Mouse (Mus musculus) G1E-ER4 (cell line): ENCODE results near the gene Edem3. TPM values are rescaled to one million over a fixed set of nuclear protein-coding genes. Genes with fewer than 3 reads are reported as not detected.

Experiments used
- GATA1 ChIP-seq: IDR thresholded peaks from one replicate; pipeline ENCODE4 v1.8.0; 2012; ENCODE audit warnings: low read length, inconsistent platforms
- polyA plus RNA-seq: library from polyadenylated mRNA; stranded (reverse); fragments of >175 nt; gene quantifications from 2 replicates; pipeline ENCODE4 v1.2.3, GENCODE M21; 2012

The Edem3 gene
- polyA plus RNA-seq = 10.3 and 10.5 TPM in 2 replicates

DNA sequence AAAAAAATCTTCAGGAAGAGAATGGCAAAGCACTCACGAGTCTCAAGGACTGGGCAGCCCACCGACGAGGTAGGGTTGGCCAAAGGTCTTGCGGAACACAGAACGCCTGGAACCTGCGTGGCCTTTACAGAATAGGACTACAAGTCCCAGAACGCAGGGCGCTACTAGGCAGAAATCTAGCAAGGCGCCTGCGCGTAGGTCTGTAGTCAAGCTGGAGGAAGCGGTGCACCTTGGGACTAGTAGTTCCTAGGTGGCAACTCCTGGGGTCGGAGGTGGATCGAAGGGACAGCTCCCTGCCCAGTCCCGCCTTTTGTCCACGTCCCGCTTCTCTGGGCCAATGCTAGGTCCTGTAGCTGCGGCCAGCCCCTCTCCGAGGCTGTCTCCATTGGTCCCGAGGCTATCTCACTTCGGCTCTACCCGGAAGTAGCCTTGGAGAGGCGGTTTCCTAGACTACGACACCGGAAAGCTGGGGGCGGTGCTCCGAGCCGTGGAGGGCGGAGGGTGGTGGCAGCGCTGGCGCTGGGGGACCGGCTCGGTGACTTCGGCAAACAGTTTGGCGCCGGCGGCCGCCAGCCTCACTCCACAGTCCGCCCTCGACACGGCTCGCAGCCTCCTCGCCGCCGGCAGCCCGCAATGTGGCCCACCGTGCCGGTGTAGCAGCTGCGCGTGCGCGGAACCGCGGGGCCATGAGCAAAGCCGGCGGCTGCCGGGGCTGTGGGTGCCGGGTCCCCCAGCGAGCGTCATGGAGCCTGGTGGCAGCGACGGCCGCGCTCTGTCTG, at the start of gene Edem3:
Gene Edem3, plus strand, starts transcription at position 491 of the 779 bp plus-strand sequence.
- TF ChIP-seq GATA1 = no peak

GRCm38 (mm10) chr1:151705723-151706396, 49.3 kb upstream of the Edem3 start:
- no peak for TF ChIP-seq GATA1

DNA sequence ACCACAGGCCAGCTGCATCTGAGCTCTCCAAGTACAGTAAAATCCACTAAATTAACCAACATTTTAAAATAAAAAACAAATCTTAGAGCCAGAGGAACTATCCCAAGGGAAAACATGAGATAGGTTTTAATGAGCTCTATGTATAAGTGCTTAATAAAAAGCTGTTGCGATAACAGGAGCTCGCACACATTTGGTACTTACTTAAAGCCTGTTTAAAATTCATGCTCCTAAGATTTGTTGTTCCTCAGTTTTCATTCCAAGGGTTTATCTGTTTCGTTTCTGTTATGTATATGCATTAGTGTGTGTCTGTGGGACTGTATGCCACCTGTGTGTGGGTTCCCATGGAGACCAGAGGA, 48.8 kb upstream of the Edem3 start:
- no peak for TF ChIP-seq GATA1

GRCm38 (mm10) chr1:151708966-151709733, 46.0 kb upstream of the Edem3 start:
- TF ChIP-seq GATA1 = no peak

GRCm38 (mm10) chr1:151709734-151710022, 45.5 kb upstream of the Edem3 start:
- no peak for TF ChIP-seq GATA1

DNA sequence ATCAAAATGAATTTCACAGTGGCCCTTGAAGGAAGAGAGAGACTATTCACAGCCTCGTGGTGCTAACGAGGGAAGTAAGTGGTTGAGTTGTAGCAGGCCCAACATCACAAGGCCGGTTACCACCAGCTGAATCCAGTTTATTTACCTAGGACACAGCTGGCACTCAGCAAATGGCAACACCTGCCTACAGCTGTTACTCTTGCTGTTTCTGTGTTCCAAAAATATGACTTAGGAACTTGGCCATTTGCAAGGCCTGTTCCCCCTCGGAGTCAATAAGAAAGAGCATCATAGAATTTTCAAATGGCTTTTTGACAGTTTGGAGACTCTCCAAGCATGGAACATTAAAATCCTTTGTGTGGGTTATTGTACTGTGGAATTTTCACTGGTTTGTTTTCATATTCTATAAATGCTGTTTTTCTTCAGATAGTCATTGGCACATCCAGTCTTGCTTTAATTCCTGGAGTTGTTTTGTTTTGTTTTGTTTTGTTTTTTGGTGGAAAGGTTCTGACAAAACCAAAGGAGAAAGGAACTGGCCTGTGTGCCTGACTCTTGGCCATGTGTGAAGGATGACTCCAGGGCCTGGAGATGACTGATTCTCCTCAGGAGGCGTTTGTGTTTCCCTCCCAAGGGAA, 44.6 kb upstream of the Edem3 start:
- no peak for TF ChIP-seq GATA1

DNA sequence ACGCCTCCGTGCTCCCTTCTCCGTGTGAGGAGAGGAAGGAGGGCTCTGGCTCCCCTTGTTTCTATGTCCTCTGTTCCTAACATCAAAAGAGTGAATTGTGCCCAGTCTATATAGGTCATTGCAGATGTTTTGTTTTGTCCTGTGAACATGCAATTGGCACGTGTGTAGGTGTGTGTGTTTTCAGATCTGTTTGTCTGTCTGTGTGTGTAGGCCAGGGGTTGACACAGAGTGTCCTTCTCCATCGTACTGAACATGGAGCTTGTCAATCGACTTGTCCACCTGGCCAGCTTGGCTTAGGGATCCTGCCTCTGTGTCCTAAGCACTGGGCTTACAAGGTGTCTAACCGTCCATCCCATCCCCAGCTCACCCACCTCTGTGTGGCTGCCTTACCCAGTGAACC, 44.1 kb upstream of the Edem3 start:
- TF ChIP-seq GATA1 = no peak

GRCm38 (mm10) chr1:151712664-151713063, 42.5 kb upstream of the Edem3 start:
- no peak for TF ChIP-seq GATA1

DNA sequence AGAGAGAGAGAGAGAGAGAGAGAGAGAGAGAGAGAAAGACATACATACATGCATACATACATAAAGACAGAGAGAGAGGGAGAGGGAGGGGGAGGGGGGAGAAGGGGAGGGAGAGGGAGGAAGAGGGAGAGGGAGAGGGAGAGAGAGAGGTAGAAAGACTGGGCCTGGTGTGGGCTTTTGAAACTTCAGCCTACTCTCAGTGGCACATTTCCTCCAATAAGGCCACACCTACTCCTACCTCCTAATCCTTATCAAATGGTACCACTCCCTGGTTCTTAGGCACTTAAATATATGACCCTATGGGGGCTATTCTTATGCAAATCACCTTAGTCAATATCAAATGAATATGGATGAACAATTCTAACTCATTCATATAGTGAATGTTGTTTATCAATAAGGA, 41.5 kb upstream of the Edem3 start:
- no peak for TF ChIP-seq GATA1

GRCm38 (mm10) chr1:151716024-151716710, 39.0 kb upstream of the Edem3 start:
- TF ChIP-seq GATA1 = no peak

DNA sequence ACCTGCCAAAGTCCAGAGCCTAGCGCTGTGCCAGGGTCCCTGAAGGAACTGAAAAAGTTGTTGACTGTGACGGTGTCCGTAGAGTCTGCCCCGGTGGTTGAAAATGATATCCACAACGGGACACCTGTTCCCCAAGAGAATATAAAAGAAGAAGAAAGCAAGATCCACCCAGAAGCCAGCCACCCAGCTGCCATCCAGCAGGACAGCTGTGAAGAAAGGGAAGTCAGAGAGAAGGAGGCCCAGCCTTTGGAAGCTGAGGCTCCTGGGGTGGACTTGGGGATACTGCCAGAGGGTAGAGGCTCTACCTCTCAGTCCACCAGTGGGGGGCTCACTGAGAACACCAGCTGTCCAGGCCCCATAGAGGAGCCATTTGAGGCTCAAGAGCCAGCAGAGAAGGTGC, 37.5 kb upstream of the Edem3 start:
- no peak for TF ChIP-seq GATA1

- no peak for TF ChIP-seq GATA1
Observed at GRCm38 (mm10) chr1:151718575-151718974, 36.6 kb upstream of the Edem3 start.

- no peak for TF ChIP-seq GATA1
Observed at GRCm38 (mm10) chr1:151719911-151720310, 35.3 kb upstream of the Edem3 start.

- TF ChIP-seq GATA1 = no peak
Observed at GRCm38 (mm10) chr1:151720566-151720965, 34.6 kb upstream of the Edem3 start.

DNA sequence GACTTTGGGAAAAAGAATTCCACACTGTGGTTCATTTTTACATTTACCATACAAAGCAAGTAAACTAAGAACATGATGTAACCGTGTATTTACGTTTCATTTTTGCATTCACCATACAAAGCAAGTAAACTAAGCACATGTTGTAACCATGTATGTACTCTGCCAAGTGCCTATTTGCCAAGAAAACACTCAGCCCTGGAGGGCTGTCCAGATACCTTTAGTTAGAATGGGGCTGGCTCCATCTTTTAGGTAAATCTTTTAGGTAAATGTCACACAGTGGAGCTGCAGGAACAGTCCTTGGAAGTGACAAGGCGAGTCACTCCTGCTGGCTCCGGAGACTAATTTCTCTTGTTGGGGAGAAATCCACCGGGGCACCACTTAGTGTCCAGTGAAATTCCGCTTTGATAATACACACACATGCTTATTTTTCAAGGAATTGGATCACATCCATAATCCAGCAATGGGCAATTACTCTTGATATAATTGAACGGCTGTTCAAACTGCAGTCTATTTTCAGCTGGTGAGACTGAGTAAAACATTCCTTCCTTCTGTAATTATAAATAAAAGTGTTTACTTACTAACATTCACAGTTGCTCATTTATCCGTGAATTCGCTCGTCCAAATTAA, 33.7 kb upstream of the Edem3 start:
- no peak for TF ChIP-seq GATA1

DNA sequence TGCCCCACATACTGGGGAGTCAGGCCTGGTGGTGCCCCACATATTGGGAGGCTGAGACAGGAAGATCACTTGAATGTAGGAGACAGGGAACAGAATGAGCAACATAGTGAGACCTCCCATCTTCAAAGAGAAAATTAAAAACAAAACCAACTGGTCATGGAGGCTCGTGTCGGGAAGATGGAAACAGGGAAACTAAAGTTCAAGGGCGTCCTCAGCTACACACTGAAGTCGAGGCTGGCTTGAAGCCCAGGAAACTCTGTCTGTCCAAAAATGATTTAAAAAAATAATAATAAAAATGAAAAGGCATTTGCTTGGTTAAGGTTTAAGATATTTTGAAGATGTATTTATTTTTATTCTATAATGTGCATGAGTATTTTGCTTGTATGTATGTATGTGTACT, 31.4 kb upstream of the Edem3 start:
- no peak for TF ChIP-seq GATA1
